Mouse (Mus musculus) midbrain, postnatal 0 days (tissue): ENCODE measurements around the gene Card9. TPM values are rescaled to one million over a fixed set of nuclear protein-coding genes. Genes with fewer than 3 reads are reported as not detected.

Source experiments
- ATAC-seq: fragments of 200-750 bp; cut with Nextera tagmentation; 2 replicates; pipeline ENCODE4 v1.8.0; 2017; ENCODE audit warnings: moderate number of reproducible peaks, mild to moderate bottlenecking, moderate TSS enrichment, moderate library complexity; ENCODE audit not compliant: low FRiP score
- DNase-seq: peaks from one replicate; pipeline ENCODE4 v3.0.0-alpha.2; 2015; ENCODE audit warnings: low spot score
- H3K27ac ChIP-seq: fragments of 300-500 bp; sonication (generic); 2 replicates; pipeline ENCODE4 v1.5.1; 2014; ENCODE audit warnings: low read depth, mild to moderate bottlenecking, low read length, mixed read lengths
- H3K27me3 ChIP-seq: fragments of 300-500 bp; sonication (generic); 2 replicates; pipeline ENCODE4 v1.6.1; 2014; ENCODE audit warnings: low read length, control low read depth, mixed read lengths; ENCODE audit not compliant: insufficient read depth
- H3K36me3 ChIP-seq: fragments of 300-500 bp; sonication (generic); 2 replicates; pipeline ENCODE4 v1.6.1; 2014; ENCODE audit warnings: low read length, control low read depth, mixed read lengths; ENCODE audit not compliant: insufficient read depth
- H3K4me1 ChIP-seq: fragments of 300-500 bp; sonication (generic); 2 replicates; pipeline ENCODE4 v1.6.1; 2014; ENCODE audit warnings: mild to moderate bottlenecking, control low read depth, antibody characterized with exemption, low read length, mixed read lengths; ENCODE audit not compliant: insufficient read depth
- H3K4me2 ChIP-seq: fragments of 300-500 bp; sonication (generic); 2 replicates; pipeline ENCODE4 v1.6.1; 2014; ENCODE audit warnings: low read depth, mild to moderate bottlenecking, low read length, mixed read lengths; ENCODE audit not compliant: poor library complexity, severe bottlenecking
- H3K4me3 ChIP-seq: fragments of 300-500 bp; sonication (generic); 2 replicates; pipeline ENCODE4 v1.5.1; 2014; ENCODE audit warnings: low read depth, mild to moderate bottlenecking, low read length, moderate library complexity
- H3K9ac ChIP-seq: fragments of 300-500 bp; sonication (generic); replicated peaks from 2 replicates; pipeline ENCODE4 v1.6.1; 2014; ENCODE audit warnings: mild to moderate bottlenecking, low read length, moderate library complexity, mixed read lengths; ENCODE audit not compliant: poor library complexity, severe bottlenecking
- H3K9me3 ChIP-seq: fragments of 300-500 bp; sonication (generic); 2 replicates; pipeline ENCODE4 v1.6.1; 2016; ENCODE audit warnings: low read length, control low read depth
- CTCF ChIP-seq: IDR thresholded peaks from 2 replicates; pipeline ENCODE4 v1.5.1; 2016; ENCODE audit warnings: antibody characterized with exemption, mild to moderate bottlenecking
- WGBS: fragments of 180-500 bp; shearing (Covaris S2); extraction: QIAGEN DNeasy Blood & Tissue Kit; methylation state at CpG from one replicate; pipeline ENCODE4 v1.1.7; 2014; 5-methylcytosine and 5-hydroxymethylcytosine counted together
- polyA plus RNA-seq: library from polyadenylated mRNA; unstranded; fragments of >200 nt; fragmentation: Nextera tagmentation; extraction: Ambion mirVana; gene quantifications from 2 replicates; pipeline ENCODE4 v1.2.1, GENCODE M21; 2015
- total RNA-seq: library from RNA; depleted of rRNA; stranded (reverse); fragments of >200 nt; gene quantifications from 2 replicates; pipeline ENCODE4 v1.2.3, GENCODE M21; 2014

The Card9 gene
- total and polyA plus RNA-seq, 2 experiments from 2014 or later = 1.6 to 11.9 TPM

- DNase-seq (no peak), ATAC-seq (peak; percentile 35; the same call in 1 of the 2 replicates)
- Histone ChIP-seq H3K27me3 (no peaks in the 10 kb centered on the region), H3K36me3 (peaks cover 26% of the 10 kb centered on the region), H3K4me2 (peak overlapping the region; percentile 94), H3K27ac (peak overlapping the region; percentile 93), H3K4me3 (peak overlapping the region; percentile 92), H3K9me3 (no peaks in the 10 kb centered on the region), H3K9ac (peak overlapping the region; percentile 97), H3K4me1 (peaks cover 9% of the 10 kb centered on the region)
- WGBS = 3% methylated on average over 35 of the region's 36 CpGs
- no peak for TF ChIP-seq CTCF
Measured at GRCm38 (mm10) chr2:26352291-26352910, 8.3 kb downstream of the Card9 start.

GRCm38 (mm10) chr2:26351358-26352290 lies 9.1 kb downstream of the Card9 start, which contains the start of gene Dnlz:
Gene Dnlz, minus strand, starts transcription at chr2:26352110.
- Histone ChIP-seq H3K9me3 (no peaks in the 10 kb centered on the region), H3K4me2 (peak within 1 kb of the TSS; percentile 94), H3K27me3 (no peaks in the 10 kb centered on the region), H3K36me3 (peaks cover 34% of the 10 kb centered on the region), H3K4me3 (peak within 1 kb of the TSS; percentile 92), H3K4me1 (peaks cover 9% of the 10 kb centered on the region), H3K9ac (peak within 1 kb of the TSS; percentile 97), H3K27ac (peak within 1 kb of the TSS; percentile 93)
- peak; percentile 82 for TF ChIP-seq CTCF
- 2% methylated on average over 62 of the region's 62 CpGs for WGBS
- ATAC-seq = peak; percentile 87
- DNase-seq = peak; percentile 95

- peaks cover 67% of the 10 kb centered on the region for H3K36me3 ChIP-seq
- no peak overlapping the region for H3K4me2 ChIP-seq
- DNase-seq = no peak
- WGBS = 73% methylated on average over 6 of the region's 6 CpGs
- H3K27ac ChIP-seq = no peak overlapping the region
- H3K27me3 ChIP-seq = no peaks in the 10 kb centered on the region
- H3K4me1 ChIP-seq = peaks cover 9% of the 10 kb centered on the region
- no peak overlapping the region for H3K9ac ChIP-seq
- no peak overlapping the region for H3K4me3 ChIP-seq
- no peak for ATAC-seq
- no peak for TF ChIP-seq CTCF
- no peaks in the 10 kb centered on the region for H3K9me3 ChIP-seq
Measured at GRCm38 (mm10) chr2:26348241-26348640, 12.5 kb downstream of the Card9 start.

- ATAC-seq (no peak), DNase-seq (no peak)
- Histone ChIP-seq H3K4me2 (no peak overlapping the region), H3K4me3 (no peak overlapping the region), H3K9ac (no peak overlapping the region), H3K27ac (no peak overlapping the region), H3K4me1 (no peaks in the 10 kb centered on the region), H3K36me3 (peaks cover 89% of the 10 kb centered on the region), H3K9me3 (no peaks in the 10 kb centered on the region), H3K27me3 (no peaks in the 10 kb centered on the region)
- 78% methylated on average over 11 of the region's 11 CpGs for WGBS
- no peak for TF ChIP-seq CTCF
Measured at GRCm38 (mm10) chr2:26342609-26343490, 17.9 kb downstream of the Card9 start.

GRCm38 (mm10) chr2:26342044-26342443 lies 18.7 kb downstream of the Card9 start:
- H3K4me2 ChIP-seq = no peak overlapping the region
- no peak overlapping the region for H3K9ac ChIP-seq
- no peak for TF ChIP-seq CTCF
- H3K27me3 ChIP-seq = no peaks in the 10 kb centered on the region
- no peak overlapping the region for H3K4me3 ChIP-seq
- H3K36me3 ChIP-seq = peaks cover 81% of the 10 kb centered on the region
- no peaks in the 10 kb centered on the region for H3K4me1 ChIP-seq
- DNase-seq (peak; percentile 22), ATAC-seq (no peak)
- H3K9me3 ChIP-seq = no peaks in the 10 kb centered on the region
- 78% methylated on average over 10 of the region's 10 CpGs for WGBS
- H3K27ac ChIP-seq = no peak overlapping the region; the same call in 1 of the 2 replicates
